Mouse (Mus musculus) ES-Bruce4 (cell line): ENCODE results near the gene Grap2. TPM values are rescaled to one million over a fixed set of nuclear protein-coding genes. Genes with fewer than 3 reads are reported as not detected.

Source experiments
- H3K27ac ChIP-seq: 2 replicates; pipeline ENCODE4 v1.5.1; 2012; ENCODE audit warnings: low read length, inconsistent platforms; ENCODE audit not compliant: insufficient read depth
- H3K27me3 ChIP-seq: 2 replicates; pipeline ENCODE4 v1.6.1; 2012; ENCODE audit warnings: mild to moderate bottlenecking, low read length, inconsistent platforms; ENCODE audit not compliant: control insufficient read depth, poor library complexity, insufficient read depth, severe bottlenecking
- H3K36me3 ChIP-seq: 2 replicates; pipeline ENCODE4 v1.6.1; 2012; ENCODE audit warnings: inconsistent platforms, mild to moderate bottlenecking, low read length, moderate library complexity; ENCODE audit not compliant: control insufficient read depth, poor library complexity, insufficient read depth, severe bottlenecking
- H3K4me1 ChIP-seq: one replicate; pipeline ENCODE4 v1.8.1; 2011; ENCODE audit warnings: low read length; ENCODE audit not compliant: control insufficient read depth, insufficient read depth
- H3K4me3 ChIP-seq: 2 replicates; pipeline ENCODE4 v1.5.1; 2011; ENCODE audit warnings: low read depth, mild to moderate bottlenecking, low read length
- H3K9ac ChIP-seq: 2 replicates; pipeline ENCODE4 v1.6.1; 2012; ENCODE audit warnings: low read depth, mild to moderate bottlenecking, inconsistent platforms; ENCODE audit not compliant: poor library complexity, severe bottlenecking
- H3K9me3 ChIP-seq: replicated peaks from 2 replicates; pipeline ENCODE4 v1.6.1; 2012; ENCODE audit warnings: mild to moderate bottlenecking, low read length, inconsistent platforms; ENCODE audit not compliant: control insufficient read depth, poor library complexity, insufficient read depth, severe bottlenecking
- CTCF ChIP-seq: IDR thresholded peaks from one replicate; pipeline ENCODE4 v1.8.1; 2011; ENCODE audit warnings: low read depth, low read length
- EP300 ChIP-seq: IDR thresholded peaks from 2 replicates; pipeline ENCODE4 v1.6.1; 2011; ENCODE audit warnings: low read depth, low read length; ENCODE audit not compliant: insufficient read depth
- POLR2A ChIP-seq: IDR thresholded peaks from one replicate; pipeline ENCODE4 v1.8.1; 2011; ENCODE audit warnings: low read length; ENCODE audit not compliant: insufficient read depth
- polyA plus RNA-seq: library from polyadenylated mRNA; stranded (reverse); fragments of >200 nt; gene quantifications from 2 replicates; pipeline ENCODE4 v1.2.4, GENCODE M21; 2011; ENCODE audit warnings: low read depth; ENCODE audit not compliant: missing spikeins, insufficient read depth, insufficient read length

The Grap2 gene
- polyA plus RNA-seq, 1 experiment, result 0.51 TPM

DNA sequence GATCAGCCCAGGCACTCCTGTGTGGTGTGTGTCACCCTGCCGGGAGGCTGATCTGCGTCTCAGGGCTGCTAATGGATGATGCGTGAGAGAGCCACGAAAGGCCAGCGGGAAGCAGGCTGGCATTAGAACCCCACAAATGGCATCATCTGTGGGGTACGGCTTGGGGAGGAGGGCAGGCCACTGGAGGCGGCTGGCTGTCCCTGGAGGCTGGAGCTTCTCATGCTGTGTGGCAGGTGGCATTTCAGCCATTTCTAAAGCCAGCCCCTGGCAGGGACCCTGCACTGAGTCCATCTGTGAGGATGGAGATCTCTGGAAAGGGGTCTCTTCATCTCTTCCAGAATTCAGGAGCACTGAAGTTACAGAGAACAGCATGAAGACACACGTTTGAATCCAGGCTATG is 48.0 kb downstream of the Grap2 start:
- peaks cover 2% of the 10 kb centered on the region for H3K4me1 ChIP-seq
- no peak overlapping the region for H3K9ac ChIP-seq
- no peaks in the 10 kb centered on the region for H3K36me3 ChIP-seq
- H3K9me3 ChIP-seq, result no peaks in the 10 kb centered on the region
- no peak overlapping the region for H3K4me3 ChIP-seq
- H3K27me3 ChIP-seq, result no peaks in the 10 kb centered on the region
- H3K27ac ChIP-seq, result no peak overlapping the region
- TF ChIP-seq EP300, result no peak
- no peak for TF ChIP-seq CTCF
- TF ChIP-seq POLR2A, result no peak

DNA sequence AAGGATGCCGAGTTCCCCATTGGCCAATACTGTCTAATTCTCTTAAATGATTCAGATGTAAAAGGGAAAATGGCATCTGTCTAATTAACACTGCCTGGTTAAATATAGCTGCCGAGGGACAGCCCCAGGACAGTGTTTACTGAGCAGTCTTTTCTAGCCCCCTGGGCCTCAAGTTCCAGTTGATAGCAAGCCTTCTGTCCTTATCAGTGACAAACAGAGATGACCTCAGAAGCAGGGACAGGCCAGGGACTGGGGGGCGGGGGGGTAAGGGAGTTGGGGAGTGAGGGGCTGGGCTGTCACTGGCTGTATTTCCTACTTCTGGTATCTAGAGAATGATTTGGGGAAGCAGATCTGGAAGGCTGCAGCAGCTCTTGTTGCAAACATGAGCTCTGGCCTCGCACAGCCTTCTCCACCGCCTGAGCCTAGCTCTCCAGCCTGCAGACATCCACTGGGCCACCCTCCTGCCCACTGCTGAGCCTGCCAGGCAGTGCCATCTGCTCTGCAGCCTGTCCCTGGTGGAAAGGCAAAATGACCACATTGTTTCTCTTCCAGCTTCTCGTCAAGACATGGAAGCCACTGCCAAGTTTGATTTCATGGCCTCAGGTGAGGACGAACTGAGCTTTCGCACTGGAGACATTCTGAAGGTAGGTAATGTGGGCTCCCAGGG is 50.9 kb downstream of the Grap2 start:
- Histone ChIP-seq H3K4me3 (no peak overlapping the region), H3K27me3 (no peaks in the 10 kb centered on the region), H3K36me3 (no peaks in the 10 kb centered on the region), H3K27ac (no peak overlapping the region), H3K4me1 (peaks cover 2% of the 10 kb centered on the region), H3K9ac (no peak overlapping the region), H3K9me3 (no peaks in the 10 kb centered on the region)
- TF ChIP-seq EP300 (no peak), POLR2A (no peak), CTCF (no peak)

DNA sequence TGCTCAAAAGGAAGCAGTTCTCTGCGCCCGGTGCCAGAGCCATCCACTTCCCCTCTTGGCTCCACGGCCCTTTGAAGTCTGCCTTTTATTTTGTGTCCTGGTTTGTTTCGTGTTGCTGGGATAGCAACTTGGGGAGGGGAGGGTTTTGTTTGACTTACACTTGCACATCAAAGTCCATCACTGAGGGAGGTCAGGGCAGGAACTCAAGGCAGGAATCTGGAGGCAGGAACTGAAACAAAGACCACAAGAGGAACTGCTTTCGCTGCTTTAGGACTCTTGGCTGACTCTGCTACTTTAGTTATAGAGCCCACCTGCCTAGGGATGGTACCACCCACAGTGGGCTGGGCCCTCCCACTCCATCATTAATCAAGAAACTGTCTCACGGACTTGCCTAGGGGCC is 54.1 kb downstream of the Grap2 start:
- H3K27me3 ChIP-seq, result no peaks in the 10 kb centered on the region
- H3K4me1 ChIP-seq, result peaks cover 2% of the 10 kb centered on the region
- TF ChIP-seq EP300, result no peak
- no peak for TF ChIP-seq CTCF
- no peak for TF ChIP-seq POLR2A
- no peaks in the 10 kb centered on the region for H3K36me3 ChIP-seq
- no peak overlapping the region for H3K4me3 ChIP-seq
- no peaks in the 10 kb centered on the region for H3K9me3 ChIP-seq
- no peak overlapping the region for H3K9ac ChIP-seq
- H3K27ac ChIP-seq, result no peak overlapping the region

- Histone ChIP-seq H3K27ac (no peak overlapping the region), H3K9me3 (no peaks in the 10 kb centered on the region), H3K27me3 (no peaks in the 10 kb centered on the region), H3K4me1 (peaks cover 2% of the 10 kb centered on the region), H3K36me3 (no peaks in the 10 kb centered on the region), H3K4me3 (no peak overlapping the region), H3K9ac (no peak overlapping the region)
- TF ChIP-seq POLR2A, result no peak
- no peak for TF ChIP-seq CTCF
- no peak for TF ChIP-seq EP300
Measured at GRCm38 (mm10) chr15:80630147-80630546, 57.8 kb downstream of the Grap2 start.

- Histone ChIP-seq H3K9ac (no peak overlapping the region), H3K36me3 (no peaks in the 10 kb centered on the region), H3K4me3 (no peak overlapping the region), H3K4me1 (peaks cover 2% of the 10 kb centered on the region), H3K27ac (no peak overlapping the region), H3K27me3 (no peaks in the 10 kb centered on the region), H3K9me3 (no peaks in the 10 kb centered on the region)
- TF ChIP-seq EP300 (no peak), CTCF (no peak), POLR2A (no peak)
Measured at GRCm38 (mm10) chr15:80630711-80631110, 58.3 kb downstream of the Grap2 start.

DNA sequence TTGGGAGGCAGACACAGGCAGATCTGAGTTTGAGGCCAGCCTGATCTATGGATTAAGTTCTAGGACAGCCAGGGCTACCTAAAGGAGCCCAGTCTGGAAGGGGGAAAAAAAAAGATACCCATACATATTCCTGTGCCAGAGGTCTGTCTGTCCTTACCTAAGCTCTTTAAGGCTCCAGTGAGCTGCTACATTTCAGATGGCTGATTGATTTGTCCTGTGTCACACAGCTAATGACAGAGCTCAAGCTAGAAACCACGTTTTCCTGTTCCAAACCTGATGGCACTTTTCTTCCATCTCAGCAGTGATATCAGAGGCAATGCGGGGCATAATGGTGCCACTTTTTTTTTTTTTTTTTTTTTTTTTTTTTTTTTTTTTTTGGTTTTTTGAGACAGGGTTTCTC is 58.9 kb downstream of the Grap2 start:
- H3K36me3 ChIP-seq, result no peaks in the 10 kb centered on the region
- no peaks in the 10 kb centered on the region for H3K9me3 ChIP-seq
- H3K27ac ChIP-seq, result no peak overlapping the region
- TF ChIP-seq POLR2A (no peak), CTCF (no peak), EP300 (no peak)
- no peak overlapping the region for H3K9ac ChIP-seq
- H3K27me3 ChIP-seq, result no peaks in the 10 kb centered on the region
- peaks cover 2% of the 10 kb centered on the region for H3K4me1 ChIP-seq
- H3K4me3 ChIP-seq, result no peak overlapping the region
